Mouse (Mus musculus) limb, embryonic 15.5 days (tissue): ENCODE measurements around the gene Gapt. TPM values are rescaled to one million over a fixed set of nuclear protein-coding genes. Genes with fewer than 3 reads are reported as not detected.

ENCODE experiments used
- ATAC-seq: fragments of 200-750 bp; cut with Nextera tagmentation; 2 replicates; pipeline ENCODE4 v1.8.0; 2017; ENCODE audit warnings: low read depth, moderate TSS enrichment; ENCODE audit not compliant: insufficient number of reproducible peaks, low FRiP score, low TSS enrichment
- H3K27ac ChIP-seq: fragments of 300-500 bp; sonication (generic); 2 replicates; pipeline ENCODE4 v1.5.1; 2015; ENCODE audit warnings: moderate library complexity, mild to moderate bottlenecking, inconsistent platforms
- H3K27me3 ChIP-seq: fragments of 300-500 bp; sonication (generic); 2 replicates; pipeline ENCODE4 v1.6.1; 2015; ENCODE audit warnings: inconsistent platforms
- H3K36me3 ChIP-seq: fragments of 300-500 bp; sonication (generic); 2 replicates; pipeline ENCODE4 v1.6.1; 2015; ENCODE audit warnings: inconsistent platforms
- H3K4me1 ChIP-seq: fragments of 300-500 bp; sonication (generic); 2 replicates; pipeline ENCODE4 v1.6.1; 2015; ENCODE audit warnings: inconsistent platforms
- H3K4me2 ChIP-seq: fragments of 300-500 bp; sonication (generic); 2 replicates; pipeline ENCODE4 v1.6.1; 2015; ENCODE audit warnings: mild to moderate bottlenecking, inconsistent platforms
- H3K4me3 ChIP-seq: fragments of 300-500 bp; sonication (generic); 2 replicates; pipeline ENCODE4 v1.5.1; 2015; ENCODE audit warnings: mild to moderate bottlenecking, inconsistent platforms
- H3K9ac ChIP-seq: fragments of 300-500 bp; sonication (generic); 2 replicates; pipeline ENCODE4 v1.6.1; 2015; ENCODE audit warnings: inconsistent platforms
- H3K9me3 ChIP-seq: fragments of 300-500 bp; sonication (generic); 2 replicates; pipeline ENCODE4 v1.6.1; 2016; ENCODE audit warnings: inconsistent platforms
- WGBS: fragments of 180-500 bp; shearing (Covaris S2); methylation state at CpG from one replicate; pipeline ENCODE4 v1.1.7; 2015; 5-methylcytosine and 5-hydroxymethylcytosine counted together
- polyA plus RNA-seq: library from polyadenylated mRNA; unstranded; fragments of >200 nt; fragmentation: Nextera tagmentation; extraction: Ambion mirVana; gene quantifications from 2 replicates; pipeline ENCODE4 v1.2.1, GENCODE M21; 2015

The Gapt gene
- polyA plus RNA-seq, 1 experiment from 2014 or later, result 0.45 TPM

DNA sequence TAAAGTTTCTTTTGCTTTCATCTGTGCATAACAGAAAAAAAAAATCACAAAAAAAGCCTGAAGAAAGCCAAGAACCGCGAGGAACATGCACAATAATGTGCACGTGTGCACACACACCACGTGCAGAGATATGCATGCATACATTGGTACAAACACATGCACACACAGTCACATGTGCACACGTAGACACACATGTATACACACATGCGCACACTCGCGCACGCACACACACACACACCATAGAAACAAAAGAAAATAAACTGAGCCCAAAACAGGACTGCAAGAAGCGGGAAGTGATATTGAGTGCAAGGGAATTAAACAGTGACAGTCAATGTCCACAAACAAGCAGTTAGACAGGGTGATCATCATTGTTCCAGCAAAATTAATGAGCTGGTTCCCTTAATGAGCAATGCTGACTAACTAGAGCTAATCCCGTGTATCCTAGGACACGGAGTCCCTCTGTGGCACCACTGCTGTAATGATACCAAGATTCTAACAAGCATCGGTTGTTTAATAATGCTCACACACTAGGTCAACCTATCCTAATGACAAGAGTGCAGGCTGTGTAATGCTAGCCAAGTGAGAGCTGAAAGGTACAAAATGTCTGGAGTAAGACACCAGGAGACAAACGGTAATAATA, 23.9 kb downstream of the Gapt start:
- no peaks in the 10 kb centered on the region for H3K27me3 ChIP-seq
- no peak overlapping the region for H3K27ac ChIP-seq
- H3K4me2 ChIP-seq, result no peak overlapping the region
- no peak for ATAC-seq
- no peaks in the 10 kb centered on the region for H3K36me3 ChIP-seq
- H3K9ac ChIP-seq, result no peak overlapping the region
- no peak overlapping the region for H3K4me3 ChIP-seq
- WGBS, result 88% methylated on average over 14 of the region's 14 CpGs
- H3K9me3 ChIP-seq, result no peaks in the 10 kb centered on the region
- no peaks in the 10 kb centered on the region for H3K4me1 ChIP-seq

DNA sequence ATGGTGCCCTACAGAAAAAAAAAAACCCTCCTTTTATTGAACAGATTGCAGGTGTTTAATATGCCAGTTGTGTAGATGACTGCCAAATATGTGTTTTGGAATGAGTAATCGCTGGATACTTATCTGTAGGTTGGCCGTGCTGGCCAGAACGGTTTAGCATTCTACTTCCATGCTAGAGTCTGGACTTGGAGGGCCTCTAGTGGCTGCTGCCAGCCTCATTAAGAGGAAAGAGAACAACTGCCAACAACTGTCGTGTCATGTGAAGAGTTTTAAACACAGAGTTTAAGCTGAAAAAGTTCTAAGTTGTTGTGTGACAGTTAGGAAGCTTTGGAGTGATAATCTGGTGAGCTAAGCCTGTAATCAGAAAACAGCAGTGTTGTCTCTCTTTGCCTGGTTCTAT, 38.3 kb downstream of the Gapt start:
- no peak for ATAC-seq
- no peak overlapping the region for H3K4me3 ChIP-seq
- WGBS, result 53% methylated on average over 4 of the region's 4 CpGs
- H3K27ac ChIP-seq, result no peak overlapping the region
- no peaks in the 10 kb centered on the region for H3K36me3 ChIP-seq
- no peak overlapping the region for H3K9ac ChIP-seq
- H3K4me1 ChIP-seq, result no peaks in the 10 kb centered on the region
- H3K27me3 ChIP-seq, result no peaks in the 10 kb centered on the region
- no peak overlapping the region for H3K4me2 ChIP-seq
- no peaks in the 10 kb centered on the region for H3K9me3 ChIP-seq

DNA sequence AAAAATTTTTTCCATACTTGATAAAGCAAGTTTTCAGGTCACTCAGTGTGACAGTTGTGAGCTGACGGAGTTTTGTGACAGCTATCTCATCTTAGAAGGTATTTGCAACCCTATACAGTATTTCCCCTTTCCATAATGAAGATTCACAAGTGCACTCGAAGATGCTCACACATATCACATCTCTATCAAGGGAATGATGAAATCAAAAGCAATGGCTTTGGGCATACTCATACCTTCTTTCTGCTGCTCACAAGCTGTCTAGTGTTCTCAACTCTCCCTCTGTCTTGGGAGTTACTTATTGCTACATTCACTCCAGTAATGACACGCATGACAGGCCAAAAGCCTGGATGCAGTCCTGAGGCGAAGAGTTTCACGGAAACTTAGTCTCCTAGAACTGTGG, 49.8 kb downstream of the Gapt start:
- WGBS, result 85% methylated on average over 5 of the region's 5 CpGs

More for the DNA sequence above, 49.8 kb downstream of the Gapt start:
- Histone ChIP-seq H3K36me3 (no peaks in the 10 kb centered on the region), H3K27me3 (no peaks in the 10 kb centered on the region), H3K9ac (no peak overlapping the region), H3K4me1 (no peaks in the 10 kb centered on the region), H3K4me3 (no peak overlapping the region), H3K27ac (no peak overlapping the region), H3K9me3 (no peaks in the 10 kb centered on the region), H3K4me2 (no peak overlapping the region)
- no peak for ATAC-seq

Other genes starting within 250 kb of the Gapt start
- 0.24 and 0.38 TPM in 2 replicates for gene Rab3c, start 76.2 kb downstream of the Gapt start, polyA plus RNA-seq
- 117 and 120 TPM in 2 replicates for gene Plk2, start 37.8 kb upstream of the Gapt start, polyA plus RNA-seq